Mouse (Mus musculus): ENCODE results near the gene Snrpd3. TPM values are rescaled to one million over a fixed set of nuclear protein-coding genes. Genes with fewer than 3 reads are reported as not detected.

The Snrpd3 gene
- total and polyA plus RNA-seq, 2 experiments from 2014 or later = 17.2 to 137 TPM

DNA sequence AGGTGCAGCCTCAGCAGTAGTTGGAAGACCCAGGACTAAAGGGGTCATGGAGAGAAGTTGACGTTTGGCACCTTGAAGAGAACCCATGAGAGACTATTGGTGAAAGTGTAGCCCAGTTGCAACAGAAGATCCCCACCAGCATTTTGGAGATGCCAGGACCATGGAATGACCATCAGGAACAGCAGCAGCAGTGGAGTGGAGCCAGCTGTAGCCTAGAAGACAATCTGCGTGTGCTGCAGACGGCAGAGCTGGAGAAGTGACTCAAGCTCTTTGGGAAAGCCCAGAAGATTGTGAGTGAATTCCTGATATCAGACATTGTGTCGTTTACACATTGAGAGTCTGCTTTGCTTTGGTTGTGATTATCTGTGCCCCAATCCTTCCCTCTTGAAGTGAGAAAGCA lies 35.6 kb upstream of the Snrpd3 start:
- Histone ChIP-seq H3K27me3 (ENCODE audit: insufficient read depth, low read length) (no peaks in the 10 kb centered on the region), H3K36me3 (ENCODE audit: insufficient read depth, low read length) (no peaks in the 10 kb centered on the region), H3K4me2 (ENCODE audit: low read depth, low read length, poor library complexity, severe bottlenecking) (no peak overlapping the region), H3K4me1 (ENCODE audit: insufficient read depth, low read length) (no peaks in the 10 kb centered on the region), H3K4me3 (ENCODE audit: low read depth, low read length) (no peak overlapping the region), H3K9ac (replicated peaks; ENCODE audit: low read length, poor library complexity, severe bottlenecking) (no peak overlapping the region), H3K27ac (ENCODE audit: low read depth, low read length) (no peak overlapping the region), H3K9me3 (ENCODE audit: low read length) (no peaks in the 10 kb centered on the region)
- WGBS = 81% methylated on average over 4 of the region's 4 CpGs
- no peak for DNase-seq (ENCODE audit: low spot score)
- ATAC-seq (ENCODE audit: low FRiP score) = no peak
- no peak for TF ChIP-seq CTCF (IDR thresholded peaks at IDR 0.05)

DNA sequence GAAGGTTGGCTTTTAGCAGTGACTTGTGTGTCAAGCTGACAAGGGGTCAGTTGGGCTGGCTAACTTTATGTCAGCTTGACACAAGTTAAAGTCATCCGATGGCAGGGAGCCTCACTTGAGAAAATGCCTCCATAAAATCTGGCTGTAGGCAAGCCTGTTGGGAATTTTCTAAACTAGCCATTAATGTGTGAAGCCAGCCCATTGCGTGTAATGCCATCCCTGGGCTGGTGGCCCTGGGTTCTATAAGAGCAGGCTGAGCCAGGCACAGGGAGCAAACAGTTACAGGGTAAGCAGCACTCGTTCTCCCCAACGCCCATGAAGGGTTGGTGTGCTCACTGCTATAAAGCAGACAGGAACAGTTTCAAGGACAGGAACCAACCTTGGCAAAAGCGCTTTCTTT lies 35.1 kb upstream of the Snrpd3 start:
- ATAC-seq (ENCODE audit: low FRiP score) = no peak
- 90% methylated on average over 5 of the region's 5 CpGs for WGBS
- no peaks in the 10 kb centered on the region for H3K27me3 ChIP-seq (ENCODE audit: insufficient read depth, low read length)

DNA sequence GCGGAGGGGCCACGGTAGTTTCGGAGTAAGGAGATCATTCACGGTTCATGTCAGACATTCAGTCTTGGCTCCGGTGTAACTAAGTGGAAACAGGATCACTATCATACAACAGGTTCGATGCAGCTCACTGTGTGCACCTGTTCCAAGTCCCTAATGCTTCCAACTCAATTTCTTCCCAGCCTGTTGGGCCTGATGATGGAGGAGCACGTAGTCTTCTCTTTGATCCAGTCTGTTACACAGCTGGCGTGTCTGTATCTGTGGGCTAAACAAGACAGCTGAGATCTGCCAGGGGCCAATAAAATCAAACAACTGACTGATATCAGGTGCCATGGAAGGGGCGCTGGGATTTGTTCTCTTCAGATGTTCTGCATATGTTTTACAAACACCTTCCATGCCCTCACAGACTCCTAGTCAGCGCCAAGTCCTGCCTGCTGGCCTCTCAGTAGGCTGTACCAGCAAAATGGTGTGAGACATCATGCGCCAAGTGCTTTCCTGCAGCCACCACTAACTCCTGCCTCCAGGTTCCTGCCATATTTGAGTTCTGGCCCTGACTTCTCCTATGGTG lies 34.4 kb upstream of the Snrpd3 start:
- H3K27ac ChIP-seq (ENCODE audit: low read depth, low read length) = no peak overlapping the region
- no peak for TF ChIP-seq CTCF (IDR thresholded peaks at IDR 0.05)
- no peak overlapping the region for H3K4me2 ChIP-seq (ENCODE audit: low read depth, low read length, poor library complexity, severe bottlenecking)
- H3K36me3 ChIP-seq (ENCODE audit: insufficient read depth, low read length) = no peaks in the 10 kb centered on the region
- H3K4me3 ChIP-seq (ENCODE audit: low read depth, low read length) = no peak overlapping the region
- no peaks in the 10 kb centered on the region for H3K9me3 ChIP-seq (ENCODE audit: low read length)
- H3K4me1 ChIP-seq (ENCODE audit: insufficient read depth, low read length) = no peaks in the 10 kb centered on the region
- DNase-seq (ENCODE audit: low spot score) (peak; percentile 2), ATAC-seq (ENCODE audit: low FRiP score) (no peak)
- no peak overlapping the region for H3K9ac ChIP-seq (replicated peaks; ENCODE audit: low read length, poor library complexity, severe bottlenecking)
- H3K27me3 ChIP-seq (ENCODE audit: insufficient read depth, low read length) = no peaks in the 10 kb centered on the region
- WGBS = 78% methylated on average over 11 of the region's 11 CpGs

More for the DNA sequence above, 35.1 kb upstream of the Snrpd3 start:
- Histone ChIP-seq H3K4me3 (ENCODE audit: low read depth, low read length) (no peak overlapping the region), H3K27ac (ENCODE audit: low read depth, low read length) (no peak overlapping the region), H3K9ac (replicated peaks; ENCODE audit: low read length, poor library complexity, severe bottlenecking) (no peak overlapping the region), H3K4me1 (ENCODE audit: insufficient read depth, low read length) (no peaks in the 10 kb centered on the region), H3K9me3 (ENCODE audit: low read length) (no peaks in the 10 kb centered on the region), H3K36me3 (ENCODE audit: insufficient read depth, low read length) (no peaks in the 10 kb centered on the region), H3K4me2 (ENCODE audit: low read depth, low read length, poor library complexity, severe bottlenecking) (no peak overlapping the region)
- no peak for TF ChIP-seq CTCF (IDR thresholded peaks at IDR 0.05)
- DNase-seq (ENCODE audit: low spot score) = no peak

DNA sequence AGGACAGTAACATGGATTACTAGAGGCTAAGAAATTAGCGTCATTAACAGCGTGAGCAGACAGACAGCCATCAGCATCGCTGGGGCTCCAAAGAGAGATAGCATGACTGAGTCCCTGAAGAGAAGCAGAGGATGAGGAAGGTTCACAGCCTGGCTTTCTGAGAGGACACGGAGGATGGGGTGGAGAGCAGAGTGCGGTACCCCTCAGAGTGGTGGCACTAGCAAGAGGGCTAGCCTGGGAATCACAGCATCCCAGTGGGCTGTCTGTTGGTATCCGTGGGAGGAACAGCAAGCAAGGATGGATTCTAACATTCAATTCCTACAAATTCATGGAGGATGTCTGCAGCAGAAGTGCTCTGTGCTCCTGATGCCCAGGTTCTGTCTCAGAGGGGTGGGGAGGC lies 33.3 kb upstream of the Snrpd3 start:
- no peaks in the 10 kb centered on the region for H3K9me3 ChIP-seq (ENCODE audit: low read length)
- TF ChIP-seq CTCF (IDR thresholded peaks at IDR 0.05) = no peak
- no peaks in the 10 kb centered on the region for H3K4me1 ChIP-seq (ENCODE audit: insufficient read depth, low read length)
- no peak for DNase-seq (ENCODE audit: low spot score)
- 89% methylated on average over 6 of the region's 6 CpGs for WGBS
- no peak overlapping the region for H3K4me2 ChIP-seq (ENCODE audit: low read depth, low read length, poor library complexity, severe bottlenecking)
- ATAC-seq (ENCODE audit: low FRiP score) = no peak
- H3K4me3 ChIP-seq (ENCODE audit: low read depth, low read length) = no peak overlapping the region
- H3K9ac ChIP-seq (replicated peaks; ENCODE audit: low read length, poor library complexity, severe bottlenecking) = no peak overlapping the region
- no peak overlapping the region for H3K27ac ChIP-seq (ENCODE audit: low read depth, low read length)
- H3K27me3 ChIP-seq (ENCODE audit: insufficient read depth, low read length) = no peaks in the 10 kb centered on the region
- H3K36me3 ChIP-seq (ENCODE audit: insufficient read depth, low read length) = no peaks in the 10 kb centered on the region

DNA sequence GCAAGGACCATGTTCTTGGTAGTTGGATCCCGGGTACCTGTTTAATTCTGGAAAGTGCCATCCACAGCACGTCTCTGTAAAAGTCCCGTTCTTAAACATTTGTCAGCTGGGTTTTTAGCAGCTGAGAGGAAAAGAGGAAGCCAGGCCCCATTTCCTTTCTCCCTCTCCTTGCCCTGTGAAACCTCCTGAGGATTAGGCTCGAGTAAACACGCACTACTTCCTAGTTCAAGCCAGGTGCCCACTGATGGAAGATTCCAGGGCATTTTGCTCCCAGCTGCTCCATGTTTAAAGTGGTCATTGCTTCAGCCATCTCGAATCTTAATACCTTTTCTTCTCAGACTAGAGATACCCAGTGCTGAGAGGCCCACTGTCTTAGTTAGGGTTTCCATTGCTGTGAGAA lies 32.6 kb upstream of the Snrpd3 start:
- H3K4me2 ChIP-seq (ENCODE audit: low read depth, low read length, poor library complexity, severe bottlenecking) = no peak overlapping the region
- H3K4me1 ChIP-seq (ENCODE audit: insufficient read depth, low read length) = no peaks in the 10 kb centered on the region
- DNase-seq (ENCODE audit: low spot score) (no peak), ATAC-seq (ENCODE audit: low FRiP score) (no peak)
- no peaks in the 10 kb centered on the region for H3K9me3 ChIP-seq (ENCODE audit: low read length)
- H3K9ac ChIP-seq (replicated peaks; ENCODE audit: low read length, poor library complexity, severe bottlenecking) = no peak overlapping the region
- H3K4me3 ChIP-seq (ENCODE audit: low read depth, low read length) = no peak overlapping the region
- TF ChIP-seq CTCF (IDR thresholded peaks at IDR 0.05) = no peak
- no peak overlapping the region for H3K27ac ChIP-seq (ENCODE audit: low read depth, low read length)
- no peaks in the 10 kb centered on the region for H3K27me3 ChIP-seq (ENCODE audit: insufficient read depth, low read length)
- H3K36me3 ChIP-seq (ENCODE audit: insufficient read depth, low read length) = no peaks in the 10 kb centered on the region
- WGBS = 72% methylated on average over 6 of the region's 6 CpGs

DNA sequence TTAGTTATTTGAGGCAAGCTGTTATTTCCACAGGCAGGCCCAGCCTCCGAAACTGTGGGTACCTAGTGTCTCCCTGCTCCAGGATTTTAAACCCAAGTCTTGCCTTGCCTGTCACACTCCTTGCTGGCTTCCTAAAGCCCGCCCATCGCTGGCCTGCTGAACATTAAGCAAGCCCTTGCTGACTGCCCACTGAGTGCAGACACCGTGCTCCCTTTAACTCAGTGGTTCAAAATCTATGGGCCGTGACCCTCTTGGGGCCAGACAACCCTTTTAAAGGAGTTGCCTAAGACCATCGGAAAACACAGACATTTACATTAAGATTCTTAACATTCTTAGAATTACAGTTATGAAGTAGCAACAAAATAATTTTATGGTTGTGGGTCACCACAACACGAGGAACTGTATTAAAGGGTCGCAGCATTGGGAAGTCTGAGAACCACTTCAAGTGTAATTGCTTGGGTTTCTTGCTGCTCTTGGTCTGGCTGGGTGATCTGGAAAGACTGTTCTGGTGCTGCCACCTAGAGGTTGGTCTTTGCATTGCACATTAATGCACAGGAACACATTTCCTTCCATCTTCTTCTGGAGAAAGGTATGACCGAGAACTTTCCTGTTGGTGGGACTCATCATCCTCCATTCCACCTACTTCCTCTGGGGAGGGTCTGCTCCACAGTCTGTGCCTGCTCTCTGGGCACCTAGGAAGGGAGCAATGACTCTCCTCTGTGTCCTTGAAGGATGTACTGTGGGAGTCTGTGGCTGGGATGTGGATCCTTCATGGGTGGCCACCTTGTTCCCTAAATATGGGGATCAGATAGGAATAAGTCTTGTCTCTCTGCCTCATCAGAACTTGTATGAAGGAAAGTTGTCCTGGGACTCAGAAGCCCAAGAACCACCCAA lies 31.0 kb upstream of the Snrpd3 start:
- H3K27me3 ChIP-seq (ENCODE audit: insufficient read depth, low read length) = no peaks in the 10 kb centered on the region
- no peaks in the 10 kb centered on the region for H3K36me3 ChIP-seq (ENCODE audit: insufficient read depth, low read length)
- TF ChIP-seq CTCF (IDR thresholded peaks at IDR 0.05) = peak; percentile 98
- 48% methylated on average over 9 of the region's 9 CpGs for WGBS
- DNase-seq (ENCODE audit: low spot score) (peak; percentile 80), ATAC-seq (ENCODE audit: low FRiP score) (peak; percentile 58; the same call in 1 of the 2 replicates)
- no peak overlapping the region for H3K27ac ChIP-seq (ENCODE audit: low read depth, low read length)
- no peak overlapping the region for H3K4me2 ChIP-seq (ENCODE audit: low read depth, low read length, poor library complexity, severe bottlenecking)
- no peaks in the 10 kb centered on the region for H3K9me3 ChIP-seq (ENCODE audit: low read length)
- H3K9ac ChIP-seq (replicated peaks; ENCODE audit: low read length, poor library complexity, severe bottlenecking) = no peak overlapping the region
- no peaks in the 10 kb centered on the region for H3K4me1 ChIP-seq (ENCODE audit: insufficient read depth, low read length)
- no peak overlapping the region for H3K4me3 ChIP-seq (ENCODE audit: low read depth, low read length)

All from midbrain, postnatal 0 days (tissue).